Mouse (Mus musculus) left cerebral cortex, postnatal 14 days (tissue): ENCODE data around the gene Ano10. TPM values are rescaled to one million over a fixed set of nuclear protein-coding genes. Genes with fewer than 3 reads are reported as not detected.

ENCODE experiments used
- DNase-seq, 2 experiments: peaks; one replicate each; pipeline ENCODE4 v3.0.0; 2021 to 2022; ENCODE audit warnings: low spot score in 2 of 2, mixed read lengths in 1 of 2
- intact Hi-C: fragments of 180-260 bp; cut with DNase I; formaldehyde crosslinking; loops from one replicate; pipeline ENCODE4 v1.15.1; 2025
- total RNA-seq, 2 experiments: library from RNA; stranded (reverse); gene quantifications; 2 replicates each; pipeline ENCODE4 v1.2.3; 2021

The Ano10 gene
- total RNA-seq, 2 experiments from 2014 or later = 28.5 to 34.2 TPM

DNA sequence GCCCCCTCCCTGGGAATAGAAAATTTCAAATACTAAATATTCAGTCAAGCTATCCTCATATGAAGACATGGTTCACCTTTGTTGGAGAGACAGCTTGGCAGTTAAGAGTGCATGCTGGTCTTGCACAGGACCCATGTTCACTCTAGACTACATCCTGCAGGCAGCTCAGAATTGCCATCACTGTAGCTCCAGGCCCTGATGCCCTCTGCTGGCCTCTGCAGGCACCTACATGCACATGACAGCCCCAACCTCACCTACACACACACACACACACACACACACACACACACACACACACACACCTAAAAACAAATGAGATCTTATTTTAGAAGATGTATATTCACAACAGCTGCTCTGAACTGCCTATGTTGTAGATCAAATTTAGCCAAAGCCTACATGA is 31.1 kb downstream of the Ano10 start:
- intact Hi-C loops = no loop called here

GRCm38 (mm10) chr9:122254386-122254785 is 39.8 kb downstream of the Ano10 start:
- intact Hi-C loops = no loop called here
- DNase-seq = no peak

More for the DNA sequence above, 31.1 kb downstream of the Ano10 start:
- DNase-seq = peak in 1 of 2 experiments; percentile 51

DNA sequence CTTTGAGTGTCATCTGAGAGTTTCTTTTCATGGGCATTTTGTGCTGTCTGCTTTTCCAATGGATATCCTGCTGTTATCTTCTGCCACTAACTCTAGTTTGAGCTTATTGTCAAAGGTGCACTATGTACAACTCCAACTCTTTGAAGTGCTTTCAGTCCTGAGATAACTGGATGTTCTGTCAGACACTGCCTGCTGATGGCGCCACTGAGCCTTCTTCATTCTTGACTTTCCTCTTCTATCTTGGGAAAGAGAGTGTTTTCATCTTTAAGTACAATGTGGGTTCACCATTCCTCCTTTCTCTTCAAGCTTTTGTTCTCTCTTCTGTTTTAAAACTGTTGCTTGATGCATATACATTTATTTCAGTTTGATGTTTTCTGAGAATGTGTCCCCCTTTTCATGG is 42.1 kb downstream of the Ano10 start:
- intact Hi-C loops = no loop called here

GRCm38 (mm10) chr9:122248168-122248567 is 46.1 kb downstream of the Ano10 start:
- DNase-seq = peak; percentile 38 to 43
- intact Hi-C loops = loop anchor here (1.0 to 5.0 kb wide), 3 partner anchors 62 to 479 kb away; no protein-coding TSS in a partner anchor

More for the DNA sequence above, 42.1 kb downstream of the Ano10 start:
- DNase-seq = no peak

DNA sequence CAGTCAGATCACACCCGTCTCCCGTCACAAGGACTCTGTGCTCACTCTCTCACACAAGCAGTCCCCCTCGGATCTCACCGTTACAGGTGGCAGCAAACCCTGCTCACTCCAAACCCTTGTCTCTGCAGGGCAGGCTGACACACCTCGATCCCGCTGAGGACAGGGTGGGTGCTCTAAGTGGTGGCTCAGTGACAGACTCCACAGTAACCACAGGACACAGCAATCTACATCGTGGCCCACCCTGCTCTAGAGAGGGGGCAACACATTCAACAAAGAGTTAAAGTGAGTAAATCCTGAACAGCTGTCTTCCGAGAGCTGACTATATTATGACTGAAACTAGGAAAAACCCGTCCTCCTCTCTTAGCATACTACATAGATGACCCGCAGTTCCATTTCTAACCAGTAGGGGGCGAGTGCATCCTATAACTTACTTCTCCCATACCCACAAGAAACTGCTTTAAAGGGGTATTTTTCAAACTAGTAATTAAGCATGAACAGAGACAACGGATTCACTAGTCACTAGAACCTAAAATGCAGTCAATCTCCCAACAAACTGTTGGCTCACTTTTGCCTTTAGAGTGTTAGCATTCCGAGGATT is 46.7 kb downstream of the Ano10 start:
- intact Hi-C loops = loop anchor here (1.0 to 5.0 kb wide), 3 partner anchors 63 to 480 kb away; no protein-coding TSS in a partner anchor
- DNase-seq = peak; percentile 92 to 93

GRCm38 (mm10) chr9:122245879-122246278 is 48.3 kb downstream of the Ano10 start:
- intact Hi-C loops = loop anchor here (5.0 kb wide), 2 partner anchors 229 to 481 kb away; no protein-coding TSS in a partner anchor
- DNase-seq = no peak

- DNase-seq = no peak
- intact Hi-C loops = loop anchor here (5.0 kb wide), 2 partner anchors 228 to 482 kb away; no protein-coding TSS in a partner anchor
Observed at GRCm38 (mm10) chr9:122245471-122245870, 48.8 kb downstream of the Ano10 start.

- DNase-seq = no peak
- intact Hi-C loops = loop anchor here (5.0 kb wide), 2 partner anchors 227 to 483 kb away; no protein-coding TSS in a partner anchor
Observed at GRCm38 (mm10) chr9:122244800-122245165, 49.4 kb downstream of the Ano10 start.

- intact Hi-C loops = no loop called here
- peak; percentile 78 to 79 for DNase-seq
Observed at GRCm38 (mm10) chr9:122244080-122244799, 50.0 kb downstream of the Ano10 start.

GRCm38 (mm10) chr9:122243297-122243696 is 50.9 kb downstream of the Ano10 start:
- intact Hi-C loops = no loop called here

DNA sequence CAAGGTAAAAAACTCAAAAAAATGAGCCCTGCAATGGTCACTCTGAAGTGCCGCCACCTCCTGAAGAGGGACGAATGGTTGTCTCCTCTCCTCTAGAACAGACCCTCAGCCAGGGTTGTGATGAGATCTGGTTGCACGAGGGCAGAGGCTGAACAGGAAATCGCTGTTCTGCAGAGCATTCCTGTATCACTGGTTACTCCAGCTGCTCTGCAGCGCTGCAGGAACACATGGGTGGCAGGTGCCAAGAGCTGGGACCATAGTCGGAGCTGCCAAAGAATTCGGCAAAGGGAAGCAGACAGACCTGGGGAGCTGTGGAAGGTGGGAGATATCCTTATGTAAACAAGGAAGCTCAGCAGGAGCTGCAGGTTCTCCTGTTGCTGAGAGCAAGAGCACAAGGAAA is 51.4 kb downstream of the Ano10 start:
- intact Hi-C loops = no loop called here
- no peak for DNase-seq

More at GRCm38 (mm10) chr9:122243297-122243696, 50.9 kb downstream of the Ano10 start:
- no peak for DNase-seq

- intact Hi-C loops = no loop called here
- DNase-seq = no peak
Observed at GRCm38 (mm10) chr9:122241812-122242400, 52.3 kb downstream of the Ano10 start.

GRCm38 (mm10) chr9:122240629-122241199 is 53.5 kb downstream of the Ano10 start:
- intact Hi-C loops = no loop called here
- DNase-seq = no peak

- DNase-seq = no peak
- intact Hi-C loops = no loop called here
Observed at GRCm38 (mm10) chr9:122234741-122235140, 59.5 kb downstream of the Ano10 start.

DNA sequence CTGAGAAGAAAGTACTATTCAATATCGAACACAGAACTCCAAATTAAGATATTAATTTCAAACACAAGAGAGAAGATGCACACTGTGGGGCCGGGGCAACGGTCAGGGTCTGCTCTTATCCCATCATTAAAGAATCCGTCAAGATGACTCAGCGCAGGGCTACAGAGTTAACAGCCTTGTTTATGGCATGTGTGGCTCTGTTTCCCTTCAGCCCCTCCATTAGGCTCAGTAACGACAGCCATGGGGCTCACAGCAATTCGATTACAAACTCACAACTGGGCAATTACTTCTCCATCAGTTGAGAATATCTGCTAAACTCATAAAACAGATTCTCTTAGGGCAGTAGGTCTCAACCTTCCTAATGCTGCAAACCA is 60.3 kb downstream of the Ano10 start:
- DNase-seq = no peak
- intact Hi-C loops = no loop called here

DNA sequence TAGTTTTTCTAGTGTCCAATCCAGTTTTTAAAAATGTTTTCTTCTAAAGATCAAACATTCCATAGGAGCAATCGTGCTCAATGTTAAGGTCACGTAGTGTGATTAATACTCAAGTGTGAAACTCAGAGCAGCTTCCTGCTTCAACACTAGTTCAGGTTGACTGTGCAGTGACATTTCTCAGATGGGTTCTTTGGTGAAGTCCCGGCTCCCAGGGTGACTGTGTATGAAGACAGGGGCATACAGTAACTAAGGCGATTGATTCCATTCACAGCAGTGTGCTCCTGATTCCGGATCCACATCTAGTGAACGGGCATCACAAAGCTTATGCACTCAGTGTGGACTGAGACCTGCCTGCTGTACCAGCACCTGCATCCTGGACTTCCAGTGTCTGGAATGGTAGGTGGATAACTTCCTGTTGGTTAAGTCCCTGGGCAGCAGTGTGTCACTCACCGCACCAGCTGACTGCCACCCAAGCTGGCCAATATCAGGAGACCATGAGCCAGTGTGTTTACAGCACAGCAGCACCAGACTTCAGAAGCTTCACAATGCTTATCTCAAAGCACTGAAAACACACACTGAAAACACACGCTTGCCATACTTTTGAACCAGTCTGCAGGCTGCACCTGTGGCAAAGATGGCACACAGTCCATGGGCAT is 60.8 kb downstream of the Ano10 start:
- intact Hi-C loops = no loop called here
- no peak for DNase-seq

DNA sequence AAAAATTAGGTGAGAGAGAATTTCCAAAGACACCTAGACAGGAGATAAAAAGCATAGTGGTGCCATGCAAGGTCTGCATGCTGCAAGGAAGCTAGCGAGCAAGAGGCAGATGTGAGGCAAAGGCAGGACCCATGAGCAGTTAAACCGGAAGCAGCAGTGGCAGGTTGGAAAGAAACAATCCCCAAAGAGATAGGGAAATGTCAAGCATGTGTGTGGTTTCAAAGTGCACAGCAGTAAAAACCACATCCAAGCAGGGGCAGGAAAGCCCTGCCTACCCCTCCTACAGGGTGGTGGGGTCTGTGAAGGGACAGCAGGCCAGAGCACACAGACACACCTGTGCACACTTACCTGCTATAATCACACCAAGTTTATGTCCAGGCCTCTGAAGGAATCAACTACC is 61.3 kb downstream of the Ano10 start:
- no peak for DNase-seq
- intact Hi-C loops = no loop called here

DNA sequence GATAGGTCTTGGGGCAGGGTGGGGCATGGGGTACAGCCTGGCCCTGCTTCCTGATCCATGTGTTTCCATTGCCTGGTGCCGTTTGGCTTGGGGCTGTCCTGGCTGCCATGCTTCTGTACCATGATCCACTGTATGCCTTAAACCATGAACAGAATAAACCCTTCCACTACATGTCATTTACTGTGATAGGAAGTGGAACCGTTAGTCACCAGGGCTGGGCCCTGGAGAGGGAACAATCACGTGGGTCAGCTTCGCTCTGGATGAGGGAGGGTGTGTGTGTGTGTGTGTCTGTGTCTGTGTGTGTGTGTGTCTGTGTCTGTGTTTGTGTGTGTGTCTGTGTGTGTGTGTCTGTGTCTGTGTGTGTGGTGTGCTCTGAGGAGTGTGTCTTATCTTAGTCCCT is 63.5 kb downstream of the Ano10 start:
- intact Hi-C loops = no loop called here
- no peak for DNase-seq

DNA sequence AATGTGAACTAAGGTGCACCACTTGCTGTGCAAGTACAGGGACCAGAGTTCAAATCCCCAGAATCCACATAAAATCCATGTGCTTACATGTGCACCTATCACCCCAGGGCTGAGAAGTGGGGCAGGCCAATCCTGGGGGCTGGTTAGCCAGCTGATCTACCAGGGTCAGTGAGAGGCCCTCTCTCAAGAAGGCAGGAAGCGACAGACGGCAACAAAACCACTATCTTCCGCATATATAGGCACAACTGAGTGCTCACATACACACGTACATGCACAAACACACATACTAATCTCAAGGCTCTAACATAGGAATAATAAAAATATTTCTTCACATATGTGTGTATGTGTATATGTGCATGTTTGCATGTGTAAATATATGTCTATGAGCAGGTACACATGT is 67.8 kb downstream of the Ano10 start:
- DNase-seq = no peak
- intact Hi-C loops = loop anchor here (10.0 kb wide), 1 partner anchor 212 kb away; no protein-coding TSS in a partner anchor
